Mouse (Mus musculus): ENCODE results near the gene Sar1b.
"Not testable (repeated sequence)": the region's sequence is repeated elsewhere in the genome, so short reads cannot be mapped to it uniquely, and the experiment has no call there.

Sar1b gene

DNA sequence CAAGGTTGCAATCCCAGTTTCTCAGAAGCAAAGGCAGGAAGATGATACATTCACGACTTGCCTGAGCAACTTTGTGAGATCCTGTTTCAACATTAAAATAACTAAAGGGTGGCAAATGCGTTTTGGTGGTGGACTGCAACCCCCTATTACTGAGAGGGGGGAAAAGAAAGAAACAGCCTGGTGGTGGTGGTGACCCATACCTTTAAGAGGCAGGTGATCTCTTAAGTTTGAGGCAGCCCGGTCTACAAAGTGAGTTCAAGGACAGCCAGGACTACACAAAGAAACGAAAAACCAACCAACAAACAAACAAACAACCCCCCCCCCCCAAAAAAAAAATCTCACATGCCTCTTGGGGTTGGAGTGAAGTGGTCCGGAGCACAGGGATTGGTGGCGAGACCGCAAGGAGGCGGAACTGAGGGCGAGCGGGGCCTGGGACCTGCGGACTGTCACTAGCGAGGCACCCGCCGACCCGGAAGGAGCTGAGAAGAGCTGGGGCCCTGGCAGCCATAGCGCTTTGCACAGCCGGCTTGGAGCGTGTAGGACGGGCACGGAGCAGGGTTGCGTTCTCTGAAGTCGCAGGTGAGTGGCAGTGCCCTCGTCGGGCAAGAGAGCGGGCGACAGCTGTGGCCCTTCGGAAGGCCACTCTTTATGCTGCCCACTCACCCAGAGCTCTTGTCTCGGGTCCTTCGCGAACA lies at the start of gene Sar1b, which contains the start of gene Sec24a:
Gene Sar1b, plus strand, starts transcription at position 475 of the 695 bp plus-strand sequence.
Gene Sec24a, minus strand, starts transcription at position 422 of the 695 bp plus-strand sequence.
- DNase-seq = peak; percentile 82

DNA sequence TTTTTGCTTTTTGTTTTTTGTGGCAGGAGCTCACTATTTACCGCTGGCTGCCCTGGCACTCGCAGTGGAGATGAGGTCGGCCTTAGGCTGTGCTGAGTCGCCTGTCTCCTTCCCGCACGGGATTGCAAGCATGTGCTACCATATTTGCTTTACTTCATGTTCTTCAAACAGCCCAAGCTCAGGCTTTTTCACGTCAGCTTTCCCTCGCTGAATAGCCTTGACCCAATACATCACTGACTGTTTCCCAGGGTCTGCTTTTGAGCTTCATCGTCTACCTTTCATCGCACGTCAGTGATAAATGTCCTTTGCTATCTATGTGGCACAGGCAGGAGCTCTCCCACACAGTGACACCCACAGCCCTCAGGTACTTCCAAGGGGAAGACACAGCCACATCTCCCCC lies 42.4 kb upstream of the Sar1b start:
- no peak for DNase-seq

DNA sequence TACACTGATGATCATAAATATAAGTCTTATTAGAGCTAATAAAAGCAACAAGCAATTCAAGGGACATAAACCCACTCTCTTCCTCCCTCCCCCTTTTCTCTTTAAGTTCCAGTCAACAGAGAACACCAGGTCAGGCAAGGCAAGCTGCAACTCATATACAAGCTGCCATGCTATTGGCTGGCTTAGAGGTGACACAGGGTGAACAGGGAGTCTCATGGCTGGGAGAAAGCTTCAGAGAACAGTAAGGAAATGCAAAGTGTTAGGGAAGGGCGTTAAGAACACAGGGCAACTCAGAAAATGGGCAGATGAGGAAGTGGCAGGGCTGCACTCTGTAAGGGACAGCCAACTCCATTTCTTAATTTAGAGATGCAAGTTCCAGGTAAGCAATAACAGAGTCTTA lies 30.6 kb upstream of the Sar1b start:
- no peak for DNase-seq

DNA sequence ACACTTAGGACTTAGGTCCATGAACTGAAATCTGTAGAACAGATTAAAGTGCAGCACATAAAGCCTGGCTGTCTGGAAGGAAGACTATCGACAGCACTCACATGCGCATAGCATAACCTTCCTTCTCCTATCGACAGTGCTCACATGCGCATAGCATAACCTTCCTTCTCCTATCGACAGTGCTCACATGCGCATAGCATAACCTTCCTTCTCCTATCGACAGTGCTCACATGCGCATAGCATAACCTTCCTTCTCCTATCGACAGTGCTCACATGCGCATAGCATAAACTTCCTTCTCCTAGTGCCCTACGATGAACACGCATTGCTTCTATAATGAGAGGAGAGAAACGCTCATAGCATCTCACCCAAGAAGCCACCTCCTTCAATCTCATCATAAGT lies 29.3 kb upstream of the Sar1b start:
- DNase-seq = not testable (repeated sequence)

DNA sequence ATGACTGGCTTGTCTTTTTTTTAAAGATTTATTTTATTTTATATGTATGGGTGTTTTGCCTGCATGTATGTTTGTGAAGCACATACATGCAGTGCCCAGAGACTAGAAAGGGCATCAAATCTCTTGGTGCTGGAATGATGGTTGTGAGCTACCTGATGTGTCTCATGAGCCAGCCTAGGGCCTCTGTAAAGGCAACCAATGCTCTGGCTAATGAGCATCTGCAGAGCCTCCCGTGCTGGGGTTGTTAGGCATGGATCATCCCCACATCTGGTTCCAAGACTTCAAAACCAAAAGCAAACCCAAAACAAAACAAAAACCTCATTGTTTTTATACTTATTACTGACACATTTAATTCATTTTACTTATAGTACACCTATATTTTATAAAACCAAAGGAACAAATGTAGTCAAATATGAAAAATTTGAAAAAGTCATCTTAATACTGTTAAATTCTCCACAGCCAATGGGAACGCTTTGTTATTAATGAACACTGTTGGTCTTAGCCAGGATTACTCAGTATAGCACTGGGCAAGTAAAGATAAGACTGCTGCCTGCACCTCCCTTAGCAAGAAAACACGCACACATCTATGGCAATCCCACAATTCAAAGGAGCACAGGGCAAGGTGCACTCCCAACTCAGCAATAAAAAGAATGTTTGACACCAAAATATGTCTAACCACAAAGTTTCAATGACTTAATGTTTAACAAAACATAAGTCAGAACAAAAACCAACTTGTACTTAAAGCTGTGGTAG lies 24.7 kb upstream of the Sar1b start:
- DNase-seq = no peak

DNA sequence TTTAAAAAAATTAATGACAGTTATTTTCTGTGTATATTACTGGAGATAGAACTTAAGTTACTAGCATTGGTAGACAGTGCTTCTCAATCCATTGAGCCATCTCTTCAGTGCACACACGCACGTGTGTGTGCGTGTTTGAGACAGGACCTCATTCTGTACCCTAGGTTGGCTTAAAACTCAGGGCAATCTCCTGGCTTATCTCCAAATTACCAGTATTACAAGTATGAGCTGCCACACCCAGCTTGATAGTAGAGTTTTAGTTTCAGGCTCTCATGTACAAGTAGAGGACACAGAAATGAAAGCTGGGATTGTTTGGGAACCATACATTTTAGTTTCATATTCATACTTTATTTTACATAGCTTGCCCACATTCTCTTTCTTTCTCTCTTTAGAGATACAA lies 22.8 kb upstream of the Sar1b start:
- DNase-seq = no peak

DNA sequence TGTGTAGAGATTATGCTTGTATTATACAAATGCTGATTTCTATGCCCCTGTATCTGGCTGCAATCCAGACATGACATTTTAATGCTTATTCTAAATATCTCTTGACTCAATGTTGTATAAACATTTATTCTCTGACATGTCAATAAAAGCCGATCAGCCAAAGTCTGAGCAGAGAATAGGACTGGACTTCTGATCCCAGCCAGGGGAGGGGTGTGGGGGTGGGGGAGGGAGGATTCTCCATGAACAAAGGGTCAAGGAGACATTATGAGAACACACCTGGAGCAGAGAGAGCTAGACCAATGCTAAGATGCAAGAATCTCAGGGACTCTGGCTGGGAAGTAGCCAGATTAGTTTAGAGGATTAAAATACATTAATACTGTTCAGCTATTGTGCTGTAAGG lies 17.4 kb upstream of the Sar1b start:
- no peak for DNase-seq

DNA sequence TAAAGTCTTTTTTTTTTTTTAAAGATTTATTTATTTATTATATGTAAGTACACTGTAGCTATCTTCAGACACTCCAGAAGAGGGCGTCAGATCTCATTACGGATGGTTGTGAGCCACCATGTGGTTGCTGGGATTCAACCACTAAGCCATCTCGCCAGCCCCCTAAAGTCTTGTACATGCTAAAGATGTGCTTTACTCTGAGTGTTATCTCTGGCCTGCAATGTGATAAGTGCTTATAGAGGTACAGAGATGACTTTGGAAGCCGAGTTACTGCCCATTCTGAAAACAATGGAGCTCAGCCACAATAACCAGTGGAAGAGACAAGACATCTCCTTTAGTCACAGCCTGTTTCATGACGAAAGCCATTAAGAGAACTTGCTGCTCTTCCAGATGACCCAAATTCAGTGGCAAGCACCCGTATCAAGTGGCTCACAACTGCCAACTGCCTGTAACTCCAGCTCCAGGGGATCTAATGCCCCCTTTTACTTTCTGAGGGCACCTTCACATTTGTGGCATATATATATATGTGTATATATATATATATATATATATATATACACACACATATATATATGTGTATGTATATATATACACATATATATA lies 11.8 kb upstream of the Sar1b start:
- DNase-seq = not testable (repeated sequence)

DNA sequence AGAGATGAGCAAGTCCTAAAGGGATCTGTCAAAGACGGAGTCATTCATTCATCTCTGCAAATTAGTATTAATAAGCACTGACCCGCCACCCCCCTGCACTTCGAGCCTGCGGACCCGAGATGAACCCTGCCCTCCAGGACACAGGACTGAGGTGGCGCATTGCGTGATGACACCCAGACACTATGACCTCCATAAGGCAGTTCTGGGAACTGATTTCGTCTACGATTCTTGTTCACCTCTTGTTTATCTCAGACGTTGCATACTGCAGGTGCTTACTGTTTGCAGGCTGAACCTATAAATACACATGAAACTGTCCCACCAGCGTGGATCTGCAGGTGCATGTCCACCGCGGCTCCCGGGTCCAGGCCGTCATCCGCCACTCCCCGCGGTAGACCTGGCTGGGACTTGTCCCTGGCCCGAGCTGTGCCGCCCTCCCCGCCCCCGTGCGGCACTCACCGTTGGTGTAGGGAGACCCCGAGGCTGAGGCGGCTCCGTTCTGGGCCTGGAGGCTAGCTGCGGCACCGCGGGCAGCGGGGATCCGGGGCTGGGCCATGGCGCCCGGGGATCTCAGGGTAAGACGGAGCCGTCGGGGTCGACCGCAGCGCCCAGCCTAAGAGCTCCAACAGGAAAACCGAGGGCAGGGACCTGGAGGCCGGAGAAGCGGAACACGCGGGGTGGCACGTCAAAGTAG lies 7.7 kb upstream of the Sar1b start:
- no peak for DNase-seq

DNA sequence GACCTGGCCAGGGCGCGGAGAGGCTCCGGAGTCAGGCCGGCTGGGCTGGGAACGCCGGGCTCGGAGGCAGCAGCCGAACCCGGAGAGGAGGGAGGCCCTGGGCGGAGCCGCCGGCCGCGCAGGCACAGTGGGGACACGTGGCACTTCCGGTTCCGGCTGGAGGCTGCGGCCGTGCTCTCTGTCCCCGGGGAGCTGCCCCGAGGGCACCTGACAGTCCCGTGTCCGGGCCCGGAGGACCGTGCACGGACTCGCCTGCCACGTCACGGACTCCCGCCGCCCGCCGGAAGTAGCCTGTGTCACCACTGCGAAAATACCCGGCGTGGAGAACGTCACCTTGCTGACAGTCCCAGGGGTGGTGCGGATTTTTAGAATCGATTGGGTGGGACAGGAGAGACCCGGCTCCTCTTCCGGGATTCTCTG lies 7.1 kb upstream of the Sar1b start:
- DNase-seq = peak; percentile 95

DNA sequence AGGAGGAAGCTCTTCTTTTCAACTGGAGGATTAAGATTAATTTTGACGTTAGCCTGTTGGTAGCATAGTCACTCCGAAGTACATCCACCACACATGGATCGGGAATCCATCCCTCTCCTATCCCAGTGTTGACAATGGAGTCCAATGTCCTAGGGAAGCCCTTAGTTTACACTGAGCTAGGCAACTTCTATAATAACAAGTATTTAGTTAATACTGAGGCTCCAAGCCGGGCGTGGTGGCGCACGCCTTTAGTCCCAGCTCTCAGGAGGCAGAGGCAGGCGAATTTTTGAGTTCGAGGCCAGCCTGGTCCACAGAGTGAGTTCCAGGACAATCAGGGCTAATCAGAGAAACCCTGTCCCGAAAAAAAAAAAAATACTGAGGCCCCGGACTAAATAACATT lies 6.5 kb upstream of the Sar1b start:
- peak; percentile 16 for DNase-seq

DNA sequence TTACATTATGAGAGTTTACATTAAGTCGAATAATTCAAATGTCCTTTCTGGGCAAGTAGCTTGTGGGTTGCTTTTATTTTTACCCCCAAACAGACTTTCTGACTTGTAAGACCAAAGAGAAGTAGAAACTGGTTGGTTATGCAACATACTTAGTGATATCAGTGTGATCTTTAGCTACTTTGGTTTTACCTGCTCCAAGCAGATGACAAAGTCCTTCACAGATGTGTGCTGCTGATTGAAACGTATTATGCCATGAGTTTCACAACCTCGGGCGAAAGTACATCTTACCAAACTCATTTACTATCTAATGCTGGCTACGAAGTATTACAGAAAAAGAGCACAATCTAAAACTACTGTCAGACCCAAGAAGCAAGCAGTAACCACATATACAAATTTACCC lies 5.9 kb upstream of the Sar1b start:
- DNase-seq = no peak

DNA sequence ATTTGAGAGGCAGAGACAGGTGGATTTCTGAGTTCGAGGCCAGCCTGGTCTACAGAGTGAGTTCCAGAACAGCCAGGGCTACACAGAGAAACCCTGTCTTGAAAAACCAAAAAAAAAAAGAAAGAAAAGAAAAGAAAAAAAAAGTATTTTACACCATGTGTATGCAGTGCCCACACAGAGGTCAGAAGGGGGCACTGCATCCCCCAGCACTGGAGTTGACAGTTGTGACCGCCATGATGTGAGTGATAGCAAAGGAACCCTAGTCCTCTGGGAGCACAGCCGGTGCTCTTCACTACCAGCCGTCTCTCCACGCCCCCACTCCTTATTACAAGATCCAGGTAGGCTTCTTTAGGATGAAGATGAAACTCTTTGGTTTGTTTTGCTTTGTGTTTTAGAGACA lies 5.3 kb upstream of the Sar1b start:
- not testable (repeated sequence) for DNase-seq

DNA sequence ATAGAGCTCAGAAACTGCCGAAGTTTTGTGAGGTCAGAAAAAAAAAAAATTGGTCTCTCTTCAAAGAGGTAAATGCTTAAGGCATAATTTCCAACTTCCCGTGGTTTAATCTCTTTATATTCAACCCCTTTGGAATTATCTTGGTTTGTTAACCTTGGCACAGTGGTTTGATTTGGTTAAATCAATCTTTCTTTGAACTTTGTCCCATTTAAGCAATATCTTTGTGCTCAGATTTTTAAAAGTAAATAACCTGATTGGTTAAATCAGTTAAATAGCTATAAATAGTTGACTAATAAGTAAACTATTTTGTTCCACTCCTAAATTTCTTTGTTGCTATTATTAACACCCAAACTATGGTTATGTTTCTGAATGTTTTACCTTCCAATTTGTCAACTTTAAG lies 4.2 kb upstream of the Sar1b start:
- DNase-seq = no peak

DNA sequence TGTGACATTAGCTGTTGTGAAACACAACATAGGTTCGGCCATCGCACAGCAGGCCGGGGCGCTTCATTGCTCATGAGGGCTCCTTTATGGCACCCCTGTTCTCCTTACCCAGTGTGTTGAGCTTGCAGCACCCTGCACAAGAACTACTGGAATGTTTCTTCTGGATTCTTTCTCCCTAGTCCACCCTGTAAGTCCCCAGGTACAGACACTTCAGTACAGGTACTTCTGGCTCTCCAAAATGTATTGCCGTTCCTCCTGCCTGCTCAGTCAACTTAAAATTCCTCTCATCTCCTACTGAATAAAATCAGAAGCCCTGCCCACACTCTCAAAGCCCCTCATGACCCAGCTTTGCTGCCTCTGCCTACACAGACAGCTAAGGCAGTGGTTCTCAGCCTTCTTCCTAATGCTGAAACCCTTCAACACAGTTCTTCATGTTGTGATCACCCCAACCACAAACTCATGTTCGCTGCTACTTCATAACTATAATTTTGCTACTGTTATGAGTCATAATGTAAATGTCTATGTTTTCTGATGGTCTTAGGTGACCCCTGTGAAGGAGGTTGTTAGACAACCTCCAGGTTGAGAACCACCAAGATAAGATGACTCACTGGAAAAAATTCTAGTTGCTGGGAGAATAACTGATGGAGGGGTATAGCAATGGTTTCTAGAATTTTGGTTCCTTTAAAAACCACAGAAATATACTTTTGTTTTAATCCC lies 3.4 kb upstream of the Sar1b start:
- no peak for DNase-seq

DNA sequence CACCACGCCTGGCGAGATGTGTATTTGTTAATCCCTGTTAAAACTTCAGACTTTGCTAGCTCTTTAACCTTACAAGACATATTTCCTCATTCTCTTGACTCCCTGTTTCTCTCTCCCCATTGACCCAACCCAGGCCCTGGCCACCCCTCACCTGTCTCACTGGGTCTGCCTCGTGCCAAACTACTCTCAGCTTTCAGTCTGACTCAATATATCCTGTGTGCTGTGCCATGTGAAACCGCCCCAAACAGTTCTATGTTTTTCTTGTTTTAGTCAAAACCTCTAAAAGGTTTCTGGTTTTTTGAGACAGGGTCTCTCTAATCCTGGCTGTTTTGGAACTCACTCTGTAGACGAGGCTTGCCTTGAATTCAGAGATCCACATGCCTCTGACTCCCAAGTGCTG lies 2.2 kb upstream of the Sar1b start:
- no peak for DNase-seq

DNA sequence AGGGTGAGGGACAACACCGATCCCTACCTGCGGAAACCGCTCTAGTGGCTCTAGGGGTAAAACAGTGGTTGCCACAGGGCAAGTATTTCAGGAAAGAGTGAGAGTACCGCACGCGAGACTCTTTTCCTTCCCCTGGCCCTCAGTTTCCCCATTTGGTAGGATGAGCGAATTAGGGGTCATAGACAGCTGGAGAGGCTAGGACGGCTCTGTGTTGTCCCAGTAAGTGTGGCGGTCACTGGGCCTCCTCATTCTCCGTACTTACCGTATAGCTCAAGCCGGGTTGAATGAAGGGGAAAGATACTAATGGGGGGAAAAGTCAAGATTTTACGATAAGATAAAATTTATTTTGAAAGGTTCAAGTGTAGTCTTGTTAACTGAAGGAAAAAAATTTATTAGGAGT lies 468 bp downstream of the Sar1b start:
- no peak for DNase-seq

DNA sequence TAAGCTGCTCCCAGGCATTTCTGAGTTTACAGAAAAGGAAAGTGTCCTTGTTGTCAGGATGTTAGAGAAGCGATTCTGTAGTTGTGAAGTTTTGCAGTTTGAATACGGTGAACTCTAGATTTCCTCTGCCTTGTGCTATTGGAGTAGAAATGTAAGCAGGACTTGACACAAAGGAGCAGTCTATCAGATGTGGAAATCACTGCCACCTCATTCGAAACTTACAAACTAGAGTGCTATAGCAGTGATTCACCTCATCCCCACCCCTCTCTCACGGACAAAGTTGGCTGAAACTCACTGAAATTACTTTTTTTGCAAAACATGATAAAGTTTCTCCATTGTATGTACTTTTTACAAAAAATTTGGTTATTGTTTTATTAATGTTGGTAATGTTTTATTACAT lies 1.3 kb downstream of the Sar1b start:
- no peak for DNase-seq

DNA sequence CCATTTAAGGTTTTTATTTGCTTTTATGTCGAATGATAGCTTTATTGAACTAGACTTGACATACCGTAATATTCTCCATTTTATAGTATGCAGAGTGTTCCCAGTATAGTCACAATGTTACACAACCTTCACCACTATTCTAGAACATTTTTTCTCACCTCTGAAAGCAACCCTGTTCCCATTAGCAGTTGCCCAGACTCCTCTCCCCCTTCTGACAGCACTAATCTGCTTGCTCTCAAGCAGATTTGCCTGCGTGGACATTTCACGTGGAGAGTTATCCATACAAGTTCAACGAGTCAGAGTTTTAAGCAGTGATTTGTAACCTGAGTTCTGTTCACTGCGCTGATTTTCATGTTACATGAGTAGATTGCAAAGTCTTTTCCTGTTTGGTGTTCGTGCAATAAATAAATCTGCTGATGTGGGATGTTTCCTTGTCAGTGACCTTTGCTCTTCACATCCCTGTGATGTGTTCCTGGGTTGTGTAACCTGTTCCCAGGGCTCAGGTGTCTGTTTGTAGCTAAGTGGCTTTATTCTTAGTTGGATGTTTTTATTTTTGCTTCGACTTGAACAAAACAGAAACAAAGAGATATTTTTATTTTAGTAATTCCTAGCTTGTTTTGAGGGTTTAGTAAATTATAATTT lies 4.2 kb downstream of the Sar1b start:
- DNase-seq = no peak

DNA sequence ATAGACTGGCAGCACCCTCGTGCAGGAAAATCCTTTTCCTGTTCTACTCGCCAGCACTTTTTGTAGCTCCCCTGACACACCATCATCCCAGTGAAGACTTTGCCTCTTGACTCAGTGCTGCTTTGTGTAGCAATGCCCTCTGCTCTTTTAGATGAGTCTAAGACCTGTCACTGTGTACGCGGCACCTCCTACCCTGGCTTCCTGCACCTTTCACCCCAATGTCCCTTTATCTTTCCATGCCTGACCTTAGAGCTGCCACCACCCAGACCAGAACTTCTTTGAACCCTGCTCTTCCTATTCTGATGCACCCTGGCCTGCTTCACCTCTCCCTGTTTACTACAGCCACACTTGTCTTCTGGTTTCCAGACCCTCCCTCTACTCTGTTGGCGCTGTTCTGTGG lies 4.8 kb downstream of the Sar1b start:
- no peak for DNase-seq

DNA sequence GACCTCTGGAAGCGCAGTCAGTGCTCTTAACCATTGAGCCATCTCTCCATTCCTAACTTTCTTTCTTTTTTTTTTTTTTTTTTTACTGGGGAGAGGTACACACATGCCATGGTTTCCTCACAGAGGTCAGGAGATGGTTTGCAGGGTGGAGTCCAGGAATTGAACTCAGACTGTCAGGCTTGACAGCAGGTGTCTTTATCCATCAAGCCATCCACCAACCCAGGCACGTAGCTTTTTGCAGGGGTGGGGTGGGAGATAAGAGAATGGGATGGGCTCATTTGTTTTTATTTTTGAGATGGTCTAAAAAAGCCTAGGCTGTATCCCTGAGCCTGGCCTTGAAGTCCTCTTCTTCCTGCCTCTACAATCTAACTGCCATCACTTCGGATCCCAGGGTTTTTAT lies 12.0 kb downstream of the Sar1b start:
- DNase-seq = no peak

DNA sequence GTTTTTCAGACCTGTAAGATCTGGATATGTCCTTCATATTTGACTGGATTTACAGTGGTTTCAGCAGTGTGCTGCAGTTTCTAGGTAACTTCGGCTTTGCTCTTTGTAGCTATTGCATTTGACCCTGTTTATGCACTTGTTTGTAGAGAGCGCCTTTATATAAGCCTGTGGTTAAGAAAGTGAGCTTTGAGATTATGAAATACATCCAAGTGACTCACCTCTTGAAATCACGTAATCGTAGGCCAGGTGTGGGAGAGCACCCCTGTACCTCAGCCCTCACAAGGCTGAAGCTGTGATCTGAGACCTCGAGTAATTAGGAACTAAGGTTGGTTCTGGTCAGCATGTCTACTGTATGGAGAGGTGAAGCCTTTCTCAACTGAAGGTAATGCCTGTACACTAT lies 14.0 kb downstream of the Sar1b start:
- no peak for DNase-seq
